Mouse (Mus musculus) forebrain, embryonic 14.5 days (tissue): ENCODE data around the gene Repin1. TPM values are rescaled to one million over a fixed set of nuclear protein-coding genes. Genes with fewer than 3 reads are reported as not detected.

Experiments
- ATAC-seq: fragments of 200-750 bp; cut with Nextera tagmentation; 2 replicates; pipeline ENCODE4 v1.8.0; 2017; ENCODE audit warnings: mild to moderate bottlenecking, moderate library complexity
- DNase-seq: peaks from one replicate; pipeline ENCODE4 v3.0.0-alpha.2; 2015; ENCODE audit warnings: low spot score
- H3K27ac ChIP-seq: fragments of 300-500 bp; sonication (generic); 2 replicates; pipeline ENCODE4 v1.5.1; 2014; ENCODE audit warnings: low read depth, mild to moderate bottlenecking, control low read depth, low read length, moderate library complexity
- H3K27me3 ChIP-seq: fragments of 300-500 bp; sonication (generic); replicated peaks from 2 replicates; pipeline ENCODE4 v1.6.1; 2014; ENCODE audit warnings: low read length, control low read depth, mixed read lengths; ENCODE audit not compliant: control insufficient read depth, insufficient read depth
- H3K36me3 ChIP-seq: fragments of 300-500 bp; sonication (generic); 2 replicates; pipeline ENCODE4 v1.6.1; 2014; ENCODE audit warnings: low read length, control low read depth; ENCODE audit not compliant: control insufficient read depth, insufficient read depth
- H3K4me1 ChIP-seq: fragments of 300-500 bp; sonication (generic); 2 replicates; pipeline ENCODE4 v1.6.1; 2014; ENCODE audit warnings: antibody characterized with exemption, low read length, control low read depth; ENCODE audit not compliant: control insufficient read depth, insufficient read depth
- H3K4me2 ChIP-seq: fragments of 300-500 bp; sonication (generic); 2 replicates; pipeline ENCODE4 v1.6.1; 2014; ENCODE audit warnings: mild to moderate bottlenecking, control low read depth, low read length
- H3K4me3 ChIP-seq: fragments of 300-500 bp; sonication (generic); 2 replicates; pipeline ENCODE4 v1.5.1; 2014; ENCODE audit warnings: low read depth, low read length, control low read depth
- H3K9ac ChIP-seq: fragments of 300-500 bp; sonication (generic); 2 replicates; pipeline ENCODE4 v1.6.1; 2014; ENCODE audit warnings: mild to moderate bottlenecking, low read length, control low read depth, moderate library complexity
- H3K9me3 ChIP-seq: fragments of 300-500 bp; sonication (generic); replicated peaks from 2 replicates; pipeline ENCODE4 v1.6.1; 2016; ENCODE audit warnings: low read length, control low read depth, mixed read lengths; ENCODE audit not compliant: control insufficient read depth
- whole genome bisulfite sequencing: fragments of 180-500 bp; shearing (Covaris S2); extraction: QIAGEN DNeasy Blood & Tissue Kit; methylation state at CpG from one replicate; pipeline ENCODE4 v1.1.7; 2014; 5-methylcytosine and 5-hydroxymethylcytosine counted together
- polyA plus RNA-seq: library from polyadenylated mRNA; unstranded; fragments of >200 nt; fragmentation: Nextera tagmentation; extraction: Ambion mirVana; gene quantifications from 2 replicates; pipeline ENCODE4 v1.2.1, GENCODE M21; 2014

Repin1 gene
- polyA plus RNA-seq, 1 experiment from 2014 or later = 27.3 TPM

GRCm38 (mm10) chr6:48627511-48627924 is 33.8 kb downstream of the Repin1 start:
- DNase-seq (no peak), ATAC-seq (no peak)
- peaks cover 5% of the 10 kb centered on the region; the same call in 1 of the 2 replicates for H3K4me1 ChIP-seq
- peak overlapping the region; percentile 44 for H3K4me3 ChIP-seq
- no peaks in the 10 kb centered on the region for H3K36me3 ChIP-seq
- H3K27me3 ChIP-seq = peaks cover 17% of the 10 kb centered on the region
- no peaks in the 10 kb centered on the region for H3K9me3 ChIP-seq
- 7% methylated on average over 7 of the region's 7 CpGs for WGBS
- no peak overlapping the region for H3K27ac ChIP-seq
- H3K9ac ChIP-seq = peak overlapping the region; percentile 55
- H3K4me2 ChIP-seq = peak overlapping the region; percentile 73

DNA sequence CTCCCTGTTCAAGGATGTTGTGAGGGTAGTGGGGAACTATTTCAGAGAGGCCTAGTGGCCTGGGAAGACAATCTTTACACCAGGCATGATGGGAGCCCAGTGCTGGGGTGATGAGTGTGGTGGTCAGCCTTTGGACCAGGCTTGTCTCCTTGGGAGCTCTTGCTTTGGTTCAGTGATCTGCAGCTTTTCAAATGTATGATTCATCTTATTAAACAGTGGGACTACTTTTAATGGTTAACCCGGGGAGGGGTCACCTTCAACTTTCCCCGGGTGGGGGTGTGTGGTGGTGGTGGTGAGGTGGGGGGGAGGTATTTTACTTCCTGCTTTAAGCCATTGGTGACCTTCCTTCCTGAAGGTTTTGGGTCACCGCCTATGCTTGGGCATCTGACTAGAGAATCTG is 34.7 kb downstream of the Repin1 start:
- Histone ChIP-seq H3K4me2 (no peak overlapping the region), H3K4me1 (peaks cover 5% of the 10 kb centered on the region; the same call in 1 of the 2 replicates), H3K36me3 (no peaks in the 10 kb centered on the region), H3K9ac (no peak overlapping the region), H3K27me3 (peaks cover 17% of the 10 kb centered on the region), H3K4me3 (0 out of 2 replicates have a peak overlapping the region, but pooled peaks have one; percentile 36), H3K9me3 (no peaks in the 10 kb centered on the region), H3K27ac (no peak overlapping the region)
- no peak for ATAC-seq
- 88% methylated on average over 3 of the region's 3 CpGs for WGBS
- DNase-seq = no peak

- H3K27me3 ChIP-seq = peaks cover 17% of the 10 kb centered on the region
- 6% methylated on average over 54 of the region's 54 CpGs for WGBS
- no peaks in the 10 kb centered on the region for H3K36me3 ChIP-seq
- peak overlapping the region; percentile 33; the same call in 1 of the 2 replicates for H3K27ac ChIP-seq
- ATAC-seq (peak; percentile 64), DNase-seq (peak; percentile 53)
- H3K9ac ChIP-seq = peak overlapping the region; percentile 66
- H3K9me3 ChIP-seq = no peaks in the 10 kb centered on the region
- peaks cover 5% of the 10 kb centered on the region; the same call in 1 of the 2 replicates for H3K4me1 ChIP-seq
- H3K4me3 ChIP-seq = peak overlapping the region; percentile 36
- peak overlapping the region; percentile 69 for H3K4me2 ChIP-seq
Observed at GRCm38 (mm10) chr6:48628808-48629660, 35.4 kb downstream of the Repin1 start.

DNA sequence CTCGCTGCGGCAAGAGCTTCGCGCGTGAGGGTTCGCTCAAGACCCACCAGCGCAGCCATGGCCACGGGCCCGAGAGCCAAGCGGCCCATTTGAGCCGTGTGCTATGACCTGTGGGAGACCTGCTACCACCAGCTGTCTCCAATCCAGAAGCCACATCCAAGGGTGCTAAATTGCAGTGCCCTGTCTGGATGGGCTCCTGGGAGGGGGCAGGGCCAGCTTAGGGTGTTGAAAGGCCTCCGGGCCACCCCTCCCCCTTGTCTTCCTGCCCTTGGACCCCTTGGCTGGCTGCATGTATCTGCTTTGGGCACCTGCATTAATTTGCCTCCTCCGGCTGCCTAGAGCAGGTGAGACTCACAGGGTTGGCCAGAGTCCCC is 36.0 kb downstream of the Repin1 start:
- H3K36me3 ChIP-seq = no peaks in the 10 kb centered on the region
- peak overlapping the region; percentile 69 for H3K4me2 ChIP-seq
- H3K9ac ChIP-seq = peak overlapping the region; percentile 66
- DNase-seq (no peak), ATAC-seq (peak; percentile 30)
- H3K27ac ChIP-seq = no peak overlapping the region
- H3K27me3 ChIP-seq = peaks cover 17% of the 10 kb centered on the region
- peak overlapping the region; percentile 36 for H3K4me3 ChIP-seq
- peaks cover 5% of the 10 kb centered on the region; the same call in 1 of the 2 replicates for H3K4me1 ChIP-seq
- 19% methylated on average over 13 of the region's 13 CpGs for WGBS
- H3K9me3 ChIP-seq = no peaks in the 10 kb centered on the region

- Histone ChIP-seq H3K9ac (no peak overlapping the region), H3K9me3 (no peaks in the 10 kb centered on the region), H3K4me2 (no peak overlapping the region), H3K27me3 (peaks cover 17% of the 10 kb centered on the region), H3K36me3 (no peaks in the 10 kb centered on the region), H3K27ac (no peak overlapping the region), H3K4me3 (no peak overlapping the region), H3K4me1 (peaks cover 5% of the 10 kb centered on the region; the same call in 1 of the 2 replicates)
- 86% methylated on average over 8 of the region's 8 CpGs for WGBS
- ATAC-seq (no peak), DNase-seq (no peak)
Observed at GRCm38 (mm10) chr6:48630831-48631230, 37.1 kb downstream of the Repin1 start.

GRCm38 (mm10) chr6:48635105-48635504 is 41.4 kb downstream of the Repin1 start:
- Histone ChIP-seq H3K4me3 (no peak overlapping the region), H3K36me3 (no peaks in the 10 kb centered on the region), H3K9me3 (no peaks in the 10 kb centered on the region), H3K27me3 (no peaks in the 10 kb centered on the region), H3K4me1 (no peaks in the 10 kb centered on the region), H3K27ac (no peak overlapping the region), H3K9ac (no peak overlapping the region), H3K4me2 (no peak overlapping the region)
- WGBS = 88% methylated on average over 2 of the region's 2 CpGs
- DNase-seq (no peak), ATAC-seq (no peak)

DNA sequence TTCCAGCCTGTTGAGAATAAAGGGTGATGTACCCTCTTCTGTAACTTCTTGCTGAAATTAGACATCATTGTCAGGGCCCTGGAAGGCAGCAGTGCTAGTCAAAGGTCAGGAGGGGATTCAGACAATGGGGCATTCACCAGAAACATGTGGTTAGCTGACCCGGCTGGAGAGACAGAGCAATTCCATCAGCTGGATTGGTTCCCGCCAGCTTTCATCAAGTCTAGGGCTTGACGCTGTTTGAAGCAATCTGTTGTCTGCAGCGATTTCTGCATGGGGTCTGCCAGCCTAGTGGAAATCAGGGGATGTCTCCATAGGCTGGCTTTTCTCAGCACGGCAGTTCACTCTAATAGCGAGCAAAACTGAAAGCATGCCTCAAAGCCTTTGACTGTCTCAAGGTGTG is 42.8 kb downstream of the Repin1 start:
- no peaks in the 10 kb centered on the region for H3K27me3 ChIP-seq
- no peak for DNase-seq
- H3K36me3 ChIP-seq = no peaks in the 10 kb centered on the region
- H3K4me2 ChIP-seq = no peak overlapping the region
- WGBS = 52% methylated on average over 6 of the region's 6 CpGs
- H3K4me3 ChIP-seq = no peak overlapping the region
- no peak overlapping the region for H3K9ac ChIP-seq
- no peaks in the 10 kb centered on the region for H3K9me3 ChIP-seq
- ATAC-seq = no peak
- H3K27ac ChIP-seq = no peak overlapping the region
- no peaks in the 10 kb centered on the region for H3K4me1 ChIP-seq

GRCm38 (mm10) chr6:48637811-48638500 is 44.3 kb downstream of the Repin1 start:
- no peaks in the 10 kb centered on the region for H3K27me3 ChIP-seq
- H3K4me3 ChIP-seq = no peak overlapping the region
- ATAC-seq (no peak), DNase-seq (no peak)
- H3K36me3 ChIP-seq = no peaks in the 10 kb centered on the region
- 70% methylated on average over 6 of the region's 6 CpGs for WGBS
- H3K4me1 ChIP-seq = no peaks in the 10 kb centered on the region
- no peak overlapping the region for H3K9ac ChIP-seq
- no peak overlapping the region for H3K27ac ChIP-seq
- no peaks in the 10 kb centered on the region for H3K9me3 ChIP-seq
- no peak overlapping the region for H3K4me2 ChIP-seq

DNA sequence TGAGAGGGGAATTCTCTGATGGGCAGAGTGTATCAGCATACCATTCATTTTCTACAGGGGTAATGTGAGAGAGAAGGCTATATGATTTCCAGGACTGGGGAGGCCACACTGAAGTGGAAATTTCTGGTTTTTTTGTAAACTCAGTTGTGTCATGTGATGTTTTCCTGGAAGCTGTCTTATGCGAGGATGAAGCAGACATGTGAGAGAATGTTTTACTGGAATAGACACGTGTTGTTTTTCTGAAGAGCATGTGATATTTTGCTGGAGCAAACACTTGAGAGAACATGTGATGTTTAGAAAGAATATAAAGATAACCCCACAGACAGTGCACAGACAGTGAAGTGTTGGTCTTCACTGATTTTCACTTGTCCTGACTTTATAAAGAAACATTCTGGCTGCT is 44.9 kb downstream of the Repin1 start:
- Histone ChIP-seq H3K27ac (no peak overlapping the region), H3K4me3 (no peak overlapping the region), H3K9ac (no peak overlapping the region), H3K36me3 (no peaks in the 10 kb centered on the region), H3K9me3 (no peaks in the 10 kb centered on the region), H3K27me3 (no peaks in the 10 kb centered on the region), H3K4me2 (no peak overlapping the region), H3K4me1 (no peaks in the 10 kb centered on the region)
- 78% methylated on average over 2 of the region's 2 CpGs for WGBS
- no peak for ATAC-seq
- DNase-seq = no peak
